Mouse (Mus musculus): Measurements from ENCODE around the gene Hoxc5. TPM values are rescaled to one million over a fixed set of nuclear protein-coding genes. Genes with fewer than 3 reads are reported as not detected.

Gene Hoxc5
- polyA plus RNA-seq, 1 experiment from 2014 or later = 18.8 TPM

DNA sequence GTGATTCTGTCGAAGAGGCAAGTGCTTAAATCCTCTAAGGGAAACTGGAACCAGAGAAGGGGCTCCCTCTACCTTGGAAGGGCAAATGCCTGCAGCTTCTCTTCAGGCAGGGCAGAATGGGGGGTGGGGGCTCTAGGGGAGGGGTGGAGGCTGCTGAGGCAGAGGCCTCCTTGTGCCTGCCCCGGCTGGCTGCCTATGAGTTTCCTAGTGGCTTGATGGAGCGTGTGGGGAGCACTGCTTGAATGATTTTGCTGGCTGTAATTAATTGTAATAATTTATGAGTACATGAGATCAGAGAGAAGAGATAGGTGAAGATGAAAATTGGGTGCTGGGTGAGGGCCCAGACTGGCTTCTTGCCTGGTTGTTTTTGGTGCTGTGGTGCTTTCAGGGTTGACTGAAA lies 17.7 kb downstream of the Hoxc5 start:
- peaks cover 79% of the 10 kb centered on the region for H3K4me1 ChIP-seq (replicated peaks)
- WGBS = 5% methylated on average over 3 of the region's 3 CpGs
- peaks cover 17% of the 10 kb centered on the region for H3K27me3 ChIP-seq
- no peaks in the 10 kb centered on the region for H3K9me3 ChIP-seq
- H3K4me3 ChIP-seq = peak overlapping the region; percentile 90
- no peak for ATAC-seq (ENCODE audit: low read depth)
- H3K36me3 ChIP-seq = no peaks in the 10 kb centered on the region
- peak overlapping the region; percentile 100 for H3K9ac ChIP-seq
- peak overlapping the region; percentile 91 for H3K4me2 ChIP-seq
- peak overlapping the region; percentile 99 for H3K27ac ChIP-seq (replicated peaks)

- peak; percentile 21 for ATAC-seq (ENCODE audit: low read depth)
- Histone ChIP-seq H3K9me3 (no peaks in the 10 kb centered on the region), H3K27me3 (peaks cover 17% of the 10 kb centered on the region), H3K4me1 (replicated peaks) (peaks cover 95% of the 10 kb centered on the region), H3K4me3 (peak overlapping the region; percentile 90), H3K27ac (replicated peaks) (peak overlapping the region; percentile 99), H3K9ac (peak overlapping the region; percentile 100), H3K36me3 (no peaks in the 10 kb centered on the region), H3K4me2 (peak overlapping the region; percentile 91)
- 4% methylated on average over 21 of the region's 21 CpGs for WGBS
These were observed 20.0 kb downstream of the Hoxc5 start for GRCm38 (mm10) chr15:102987124-102987833.

GRCm38 (mm10) chr15:102988078-102988477 lies 20.8 kb downstream of the Hoxc5 start:
- Histone ChIP-seq H3K27ac (replicated peaks) (peak overlapping the region; percentile 99), H3K4me3 (peak overlapping the region; percentile 90), H3K36me3 (no peaks in the 10 kb centered on the region), H3K9ac (peak overlapping the region; percentile 100), H3K4me2 (peak overlapping the region; percentile 91), H3K27me3 (peaks cover 17% of the 10 kb centered on the region), H3K4me1 (replicated peaks) (peaks cover 98% of the 10 kb centered on the region), H3K9me3 (no peaks in the 10 kb centered on the region)
- no peak for ATAC-seq (ENCODE audit: low read depth)
- whole genome bisulfite sequencing = 28% methylated on average over 5 of the region's 5 CpGs

- H3K4me2 ChIP-seq = peak within 1 kb of the TSS; percentile 91
- no peaks in the 10 kb centered on the region for H3K36me3 ChIP-seq
- H3K4me1 ChIP-seq (replicated peaks) = peaks cover 89% of the 10 kb centered on the region
- under 1% methylated on average over 60 of the region's 69 CpGs for WGBS
- peaks cover 14% of the 10 kb centered on the region for H3K27me3 ChIP-seq
- peak; percentile 54 for ATAC-seq (ENCODE audit: low read depth)
- H3K27ac ChIP-seq (replicated peaks) = peak within 1 kb of the TSS; percentile 99
- no peaks in the 10 kb centered on the region for H3K9me3 ChIP-seq
- peak within 1 kb of the TSS; percentile 100 for H3K9ac ChIP-seq
- H3K4me3 ChIP-seq = peak within 1 kb of the TSS; percentile 60
These were observed 23.5 kb downstream of the Hoxc5 start, which contains the start of gene Hoxc8 for GRCm38 (mm10) chr15:102990461-102991397. Gene Hoxc8, plus strand, starts transcription at chr15:102990607.

DNA sequence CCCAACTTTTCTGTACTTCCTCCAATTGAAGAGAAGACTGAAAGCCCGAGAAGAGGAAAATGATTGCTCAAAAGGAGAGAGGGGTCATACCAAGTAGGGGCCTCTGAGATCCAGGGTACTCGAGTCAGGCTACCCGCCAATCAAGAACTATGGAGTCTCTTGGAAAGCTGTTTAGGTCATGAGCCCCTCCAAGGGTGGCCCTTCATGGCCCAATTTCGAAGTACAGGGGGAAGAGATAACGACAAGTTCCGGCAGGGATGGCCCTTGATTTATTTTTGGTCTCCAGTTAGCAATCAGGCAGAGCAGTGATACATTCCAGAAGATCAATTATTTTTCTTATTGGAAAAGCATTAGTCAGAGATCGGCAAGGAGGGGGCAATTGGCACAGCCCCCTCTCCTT lies 24.5 kb downstream of the Hoxc5 start:
- Histone ChIP-seq H3K9me3 (no peaks in the 10 kb centered on the region), H3K27ac (replicated peaks) (peak overlapping the region; percentile 99), H3K36me3 (no peaks in the 10 kb centered on the region), H3K4me2 (peak overlapping the region; percentile 91), H3K4me1 (replicated peaks) (peaks cover 89% of the 10 kb centered on the region), H3K4me3 (peak overlapping the region; percentile 60), H3K9ac (peak overlapping the region; percentile 100), H3K27me3 (0 out of 2 replicates have a peak, but pooled peaks cover 3% of the 10 kb centered on the region)
- ATAC-seq (ENCODE audit: low read depth) = no peak
- 3% methylated on average over 7 of the region's 7 CpGs for WGBS

DNA sequence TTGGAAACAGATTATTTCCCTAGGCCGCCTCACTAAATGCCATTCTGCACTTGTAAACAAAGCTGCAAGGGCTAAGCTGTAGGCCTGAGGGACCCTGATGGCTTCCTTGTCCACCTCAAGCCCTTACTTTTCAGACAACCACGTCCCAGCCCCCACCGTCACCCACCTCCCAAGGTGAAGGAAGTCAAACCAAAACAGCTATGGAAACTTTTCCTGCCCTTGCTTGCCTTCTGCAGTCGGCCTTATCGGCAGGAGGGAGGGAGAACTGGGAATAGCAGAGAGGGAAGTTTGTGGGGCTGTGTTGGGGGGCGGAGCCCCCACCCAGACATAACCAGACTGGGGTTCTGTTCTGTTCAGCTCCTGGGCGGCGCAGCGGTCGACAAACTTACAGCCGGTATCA lies 25.0 kb downstream of the Hoxc5 start:
- no peaks in the 10 kb centered on the region for H3K27me3 ChIP-seq
- peak overlapping the region; percentile 99 for H3K27ac ChIP-seq (replicated peaks)
- H3K36me3 ChIP-seq = no peaks in the 10 kb centered on the region
- H3K4me2 ChIP-seq = peak overlapping the region; percentile 91
- H3K4me3 ChIP-seq = peak overlapping the region; percentile 60
- H3K9ac ChIP-seq = peak overlapping the region; percentile 100
- peaks cover 88% of the 10 kb centered on the region for H3K4me1 ChIP-seq (replicated peaks)
- 3% methylated on average over 11 of the region's 11 CpGs for WGBS
- ATAC-seq (ENCODE audit: low read depth) = no peak
- H3K9me3 ChIP-seq = no peaks in the 10 kb centered on the region

- WGBS = 6% methylated on average over 3 of the region's 3 CpGs
These were observed 25.6 kb downstream of the Hoxc5 start for GRCm38 (mm10) chr15:102992863-102993262.

GRCm38 (mm10) chr15:102996548-102996947 lies 29.3 kb downstream of the Hoxc5 start:
- H3K4me3 ChIP-seq = peak overlapping the region; percentile 78
- H3K9me3 ChIP-seq = no peaks in the 10 kb centered on the region
- peak overlapping the region; percentile 99 for H3K9ac ChIP-seq
- no peaks in the 10 kb centered on the region for H3K27me3 ChIP-seq
- peak overlapping the region; percentile 91 for H3K4me2 ChIP-seq
- peaks cover 81% of the 10 kb centered on the region for H3K4me1 ChIP-seq (replicated peaks)
- ATAC-seq (ENCODE audit: low read depth) = no peak
- WGBS = 3% methylated on average over 9 of the region's 9 CpGs
- peak overlapping the region; percentile 100 for H3K27ac ChIP-seq (replicated peaks)
- no peaks in the 10 kb centered on the region for H3K36me3 ChIP-seq

More at GRCm38 (mm10) chr15:102992863-102993262, 25.6 kb downstream of the Hoxc5 start:
- peak overlapping the region; percentile 99 for H3K27ac ChIP-seq (replicated peaks)
- H3K9me3 ChIP-seq = no peaks in the 10 kb centered on the region
- no peak for ATAC-seq (ENCODE audit: low read depth)
- peak overlapping the region; percentile 60 for H3K4me3 ChIP-seq
- H3K36me3 ChIP-seq = no peaks in the 10 kb centered on the region
- H3K9ac ChIP-seq = peak overlapping the region; percentile 100
- H3K4me1 ChIP-seq (replicated peaks) = peaks cover 88% of the 10 kb centered on the region
- no peaks in the 10 kb centered on the region for H3K27me3 ChIP-seq
- peak overlapping the region; percentile 91 for H3K4me2 ChIP-seq

- H3K4me2 ChIP-seq = peak overlapping the region; percentile 91
- 3% methylated on average over 3 of the region's 3 CpGs for WGBS
These were observed 30.2 kb downstream of the Hoxc5 start for GRCm38 (mm10) chr15:102997431-102997830.

GRCm38 (mm10) chr15:102997939-102998355 lies 30.7 kb downstream of the Hoxc5 start, which contains the start of gene Hoxc6:
Gene Hoxc6, plus strand, starts transcription at chr15:102998257.
- Histone ChIP-seq H3K9me3 (no peaks in the 10 kb centered on the region), H3K27me3 (no peaks in the 10 kb centered on the region), H3K36me3 (no peaks in the 10 kb centered on the region), H3K9ac (peak within 1 kb of the TSS; percentile 99), H3K27ac (replicated peaks) (peak within 1 kb of the TSS; percentile 100), H3K4me1 (replicated peaks) (peaks cover 81% of the 10 kb centered on the region), H3K4me3 (peak within 1 kb of the TSS; percentile 78), H3K4me2 (peak within 1 kb of the TSS; percentile 91)
- peak; percentile 42 for ATAC-seq (ENCODE audit: low read depth)
- under 1% methylated on average over 19 of the region's 19 CpGs for WGBS

More at GRCm38 (mm10) chr15:102997431-102997830, 30.2 kb downstream of the Hoxc5 start:
- peak overlapping the region; percentile 78 for H3K4me3 ChIP-seq
- peak overlapping the region; percentile 100 for H3K27ac ChIP-seq (replicated peaks)
- no peaks in the 10 kb centered on the region for H3K9me3 ChIP-seq
- ATAC-seq (ENCODE audit: low read depth) = no peak
- no peaks in the 10 kb centered on the region for H3K36me3 ChIP-seq
- H3K4me1 ChIP-seq (replicated peaks) = peaks cover 81% of the 10 kb centered on the region
- peak overlapping the region; percentile 99 for H3K9ac ChIP-seq
- no peaks in the 10 kb centered on the region for H3K27me3 ChIP-seq

GRCm38 (mm10) chr15:102998608-102999182 lies 31.5 kb downstream of the Hoxc5 start:
- no peaks in the 10 kb centered on the region for H3K9me3 ChIP-seq
- no peaks in the 10 kb centered on the region for H3K36me3 ChIP-seq
- under 1% methylated on average over 19 of the region's 19 CpGs for WGBS
- ATAC-seq (ENCODE audit: low read depth) = peak; percentile 49
- peak overlapping the region; percentile 78 for H3K4me3 ChIP-seq
- H3K9ac ChIP-seq = peak overlapping the region; percentile 99
- peak overlapping the region; percentile 100 for H3K27ac ChIP-seq (replicated peaks)
- no peaks in the 10 kb centered on the region for H3K27me3 ChIP-seq
- peaks cover 83% of the 10 kb centered on the region for H3K4me1 ChIP-seq (replicated peaks)
- H3K4me2 ChIP-seq = peak overlapping the region; percentile 91
